Mouse (Mus musculus) heart, embryonic 12.5 days (tissue): Measurements from ENCODE around the gene Mettl24. TPM values are rescaled to one million over a fixed set of nuclear protein-coding genes. Genes with fewer than 3 reads are reported as not detected.

Experiments
- ATAC-seq: fragments of 200-750 bp; cut with Nextera tagmentation; 2 replicates; pipeline ENCODE4 v1.8.0; 2017; ENCODE audit warnings: moderate TSS enrichment, moderate library complexity; ENCODE audit not compliant: insufficient number of reproducible peaks, low FRiP score
- H3K27ac ChIP-seq: fragments of 300-500 bp; sonication (generic); 2 replicates; pipeline ENCODE4 v1.5.1; 2016; ENCODE audit warnings: mild to moderate bottlenecking, moderate library complexity; ENCODE audit not compliant: poor library complexity, severe bottlenecking
- H3K27me3 ChIP-seq: fragments of 300-500 bp; sonication (generic); replicated peaks from 2 replicates; pipeline ENCODE4 v1.6.1; 2016; ENCODE audit warnings: mild to moderate bottlenecking, moderate library complexity
- H3K36me3 ChIP-seq: fragments of 300-500 bp; sonication (generic); 2 replicates; pipeline ENCODE4 v1.6.1; 2016; ENCODE audit warnings: mild to moderate bottlenecking, moderate library complexity
- H3K4me1 ChIP-seq: fragments of 300-500 bp; sonication (generic); replicated peaks from 2 replicates; pipeline ENCODE4 v1.6.1; 2016; ENCODE audit warnings: mild to moderate bottlenecking
- H3K4me2 ChIP-seq: fragments of 300-500 bp; sonication (generic); 2 replicates; pipeline ENCODE4 v1.6.1; 2016; ENCODE audit warnings: mild to moderate bottlenecking, moderate library complexity
- H3K4me3 ChIP-seq: fragments of 300-500 bp; sonication (generic); 2 replicates; pipeline ENCODE4 v1.5.1; 2016; ENCODE audit warnings: mild to moderate bottlenecking
- H3K9ac ChIP-seq: fragments of 300-500 bp; sonication (generic); 2 replicates; pipeline ENCODE4 v1.6.1; 2016; ENCODE audit warnings: mild to moderate bottlenecking, moderate library complexity
- H3K9me3 ChIP-seq: fragments of 300-500 bp; sonication (generic); replicated peaks from 2 replicates; pipeline ENCODE4 v1.6.1; 2016; ENCODE audit warnings: mild to moderate bottlenecking, moderate library complexity
- WGBS: fragments of 180-500 bp; shearing (Covaris S2); methylation state at CpG from one replicate; pipeline ENCODE4 v1.1.7; 2016; 5-methylcytosine and 5-hydroxymethylcytosine counted together
- polyA plus RNA-seq: library from polyadenylated mRNA; unstranded; fragments of >200 nt; fragmentation: Nextera tagmentation; extraction: Ambion mirVana; gene quantifications from 2 replicates; pipeline ENCODE4 v1.2.1, GENCODE M21; 2016

Mettl24 gene
- polyA plus RNA-seq, 1 experiment from 2014 or later, result 2.5 TPM

DNA sequence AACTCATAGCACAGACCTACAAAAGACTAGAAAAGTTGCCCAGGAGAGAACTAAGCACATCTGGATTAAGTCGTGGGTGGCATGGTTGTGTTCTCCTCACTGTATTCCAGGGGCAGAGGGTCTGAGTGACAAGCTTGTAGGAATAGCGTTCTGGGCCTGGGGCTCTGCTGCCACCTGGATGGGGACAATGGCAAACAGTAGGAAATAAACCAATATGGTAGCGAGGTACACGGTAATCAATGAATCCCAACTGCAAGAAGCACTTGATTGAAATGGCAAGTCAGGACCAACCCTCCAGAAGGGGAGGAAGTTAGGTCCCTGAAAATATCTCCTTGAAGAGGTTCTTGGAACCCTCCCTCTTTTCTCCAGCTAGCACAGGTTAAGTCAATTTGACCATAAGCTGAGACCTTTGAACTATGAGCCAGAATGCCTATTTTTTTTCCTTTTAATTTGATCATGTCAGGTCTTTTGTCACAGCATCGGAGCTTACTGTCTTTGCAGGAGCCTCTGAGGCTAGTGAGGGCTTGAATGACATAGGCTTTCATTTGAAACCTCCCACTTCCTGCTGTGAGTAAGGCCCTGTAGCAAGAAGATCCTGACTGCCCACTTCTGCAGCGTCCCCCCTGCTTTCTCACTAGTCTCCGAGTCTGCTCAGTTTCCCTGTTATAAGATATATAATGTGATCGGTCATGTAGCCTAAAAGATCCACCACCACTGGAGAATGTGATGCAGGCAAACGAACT, 78.1 kb downstream of the Mettl24 start:
- ATAC-seq, result no peak
- Histone ChIP-seq H3K4me2 (no peak overlapping the region), H3K4me1 (peaks cover 17% of the 10 kb centered on the region), H3K9ac (no peak overlapping the region), H3K9me3 (no peaks in the 10 kb centered on the region), H3K27ac (no peak overlapping the region), H3K4me3 (no peak overlapping the region), H3K36me3 (no peaks in the 10 kb centered on the region), H3K27me3 (no peaks in the 10 kb centered on the region)
- WGBS, result 80% methylated on average over 9 of the region's 9 CpGs

DNA sequence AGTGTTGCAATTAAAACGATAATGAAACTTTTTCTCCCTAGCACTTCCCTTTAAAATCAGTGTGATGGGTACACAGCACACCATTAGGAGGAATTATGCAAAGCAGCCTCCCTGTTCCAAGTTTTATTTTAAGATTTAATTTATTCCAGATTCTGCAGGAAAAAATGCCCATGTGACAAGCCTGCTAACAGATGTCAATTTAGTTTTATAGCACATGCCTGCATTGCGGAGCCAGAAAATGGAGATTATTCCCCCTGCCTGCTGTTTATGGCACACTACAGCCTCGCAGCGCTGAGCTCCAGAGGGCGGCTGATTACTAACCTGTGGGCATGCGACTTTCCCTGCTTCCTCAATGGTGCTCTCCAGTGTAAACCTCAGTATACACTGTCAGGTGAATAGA, 79.5 kb downstream of the Mettl24 start:
- Histone ChIP-seq H3K9me3 (no peaks in the 10 kb centered on the region), H3K27me3 (no peaks in the 10 kb centered on the region), H3K4me1 (peaks cover 13% of the 10 kb centered on the region), H3K4me3 (no peak overlapping the region), H3K4me2 (no peak overlapping the region), H3K27ac (no peak overlapping the region), H3K9ac (no peak overlapping the region), H3K36me3 (no peaks in the 10 kb centered on the region)
- no peak for ATAC-seq
- 78% methylated on average over 6 of the region's 6 CpGs for WGBS

- WGBS, result 76% methylated on average over 5 of the region's 5 CpGs
- H3K27ac ChIP-seq, result no peak overlapping the region
- H3K9me3 ChIP-seq, result no peaks in the 10 kb centered on the region
- no peak for ATAC-seq
- no peak overlapping the region for H3K9ac ChIP-seq
- H3K4me1 ChIP-seq, result peaks cover 12% of the 10 kb centered on the region
- H3K4me3 ChIP-seq, result no peak overlapping the region
- no peaks in the 10 kb centered on the region for H3K36me3 ChIP-seq
- no peak overlapping the region for H3K4me2 ChIP-seq
- H3K27me3 ChIP-seq, result no peaks in the 10 kb centered on the region
Observed at GRCm38 (mm10) chr10:40763084-40763720, 80.1 kb downstream of the Mettl24 start.

DNA sequence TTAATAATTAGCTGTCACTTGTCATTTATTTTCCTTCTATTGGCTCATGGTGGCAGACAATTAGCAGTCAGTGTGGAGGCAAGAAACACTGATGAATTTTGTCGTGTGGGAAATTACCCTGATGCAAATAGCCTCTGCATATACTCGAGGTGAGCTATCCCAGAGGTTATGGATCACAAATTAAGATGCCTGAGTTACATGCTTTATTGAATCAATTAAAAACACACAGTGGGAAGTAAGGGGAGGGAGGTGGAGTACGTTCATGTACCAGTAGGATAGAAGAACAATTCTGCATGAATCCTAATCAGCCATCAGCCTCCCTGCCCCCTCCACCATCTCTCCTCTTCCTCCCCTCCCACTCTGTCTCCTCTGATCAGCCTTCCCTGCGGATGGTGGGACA, 89.2 kb downstream of the Mettl24 start:
- no peak overlapping the region for H3K9ac ChIP-seq
- no peak overlapping the region for H3K27ac ChIP-seq
- H3K4me3 ChIP-seq, result no peak overlapping the region
- peaks cover 2% of the 10 kb centered on the region for H3K4me1 ChIP-seq
- no peaks in the 10 kb centered on the region for H3K27me3 ChIP-seq
- no peak overlapping the region for H3K4me2 ChIP-seq
- WGBS, result 64% methylated on average over 4 of the region's 4 CpGs
- no peaks in the 10 kb centered on the region for H3K36me3 ChIP-seq
- no peaks in the 10 kb centered on the region for H3K9me3 ChIP-seq
- no peak for ATAC-seq

DNA sequence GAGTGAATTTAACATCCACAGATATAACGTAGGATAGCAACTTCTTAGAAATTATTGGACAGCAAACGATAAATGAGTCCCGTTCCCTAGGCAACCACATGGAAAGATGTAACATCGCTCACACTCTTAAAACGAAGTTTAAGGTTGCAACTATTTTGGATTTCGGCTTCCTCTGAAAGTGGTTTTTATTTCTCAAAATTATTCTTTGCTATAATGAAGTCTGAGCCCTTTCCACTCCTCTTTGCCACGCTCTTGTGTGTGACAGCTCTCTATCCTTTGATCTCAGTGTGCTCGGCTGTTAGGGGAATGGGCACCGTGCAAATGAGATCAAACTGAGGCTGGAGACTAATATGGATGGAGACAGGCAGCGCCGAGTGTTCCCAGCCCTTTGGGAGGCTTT, 92.1 kb downstream of the Mettl24 start:
- Histone ChIP-seq H3K9me3 (no peaks in the 10 kb centered on the region), H3K4me1 (peaks cover 4% of the 10 kb centered on the region), H3K4me3 (no peak overlapping the region), H3K36me3 (no peaks in the 10 kb centered on the region), H3K9ac (no peak overlapping the region), H3K27me3 (no peaks in the 10 kb centered on the region), H3K4me2 (no peak overlapping the region), H3K27ac (no peak overlapping the region)
- no peak for ATAC-seq
- 75% methylated on average over 11 of the region's 11 CpGs for WGBS

- H3K9ac ChIP-seq, result no peak overlapping the region
- H3K9me3 ChIP-seq, result no peaks in the 10 kb centered on the region
- no peak overlapping the region for H3K4me2 ChIP-seq
- H3K36me3 ChIP-seq, result no peaks in the 10 kb centered on the region
- ATAC-seq, result no peak
- peaks cover 4% of the 10 kb centered on the region for H3K4me1 ChIP-seq
- WGBS, result 79% methylated on average over 4 of the region's 4 CpGs
- no peak overlapping the region for H3K27ac ChIP-seq
- no peaks in the 10 kb centered on the region for H3K27me3 ChIP-seq
- no peak overlapping the region for H3K4me3 ChIP-seq
Observed at GRCm38 (mm10) chr10:40775655-40776054, 92.6 kb downstream of the Mettl24 start.

GRCm38 (mm10) chr10:40777171-40777570, 94.1 kb downstream of the Mettl24 start:
- no peak for ATAC-seq
- H3K4me1 ChIP-seq, result peaks cover 4% of the 10 kb centered on the region
- H3K27ac ChIP-seq, result no peak overlapping the region
- H3K36me3 ChIP-seq, result no peaks in the 10 kb centered on the region
- H3K9ac ChIP-seq, result no peak overlapping the region
- no peak overlapping the region for H3K4me2 ChIP-seq
- no peak overlapping the region for H3K4me3 ChIP-seq
- H3K27me3 ChIP-seq, result no peaks in the 10 kb centered on the region
- 34% methylated on average over 2 of the region's 2 CpGs for WGBS
- no peaks in the 10 kb centered on the region for H3K9me3 ChIP-seq

DNA sequence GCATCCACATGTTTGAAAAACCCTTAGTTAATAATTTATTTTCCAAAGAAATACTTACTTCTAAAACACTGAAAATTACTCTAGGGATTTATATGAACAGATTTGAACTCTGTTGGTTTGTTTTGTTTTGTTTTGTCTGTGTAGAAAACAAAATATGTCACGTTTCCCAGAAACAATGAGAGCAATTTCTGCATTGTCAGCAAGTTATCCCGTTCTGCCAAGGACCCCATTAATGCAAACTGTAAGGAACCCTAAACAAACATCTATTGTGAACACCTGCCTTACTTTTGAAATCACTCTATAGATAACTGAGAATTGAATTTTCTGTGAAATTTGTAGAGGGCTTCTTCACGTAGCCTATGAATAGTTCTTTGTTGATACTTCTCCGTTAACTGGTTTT, 95.4 kb downstream of the Mettl24 start:
- ATAC-seq, result no peak
- Histone ChIP-seq H3K36me3 (no peaks in the 10 kb centered on the region), H3K27ac (no peak overlapping the region), H3K9me3 (no peaks in the 10 kb centered on the region), H3K4me2 (no peak overlapping the region), H3K9ac (no peak overlapping the region), H3K4me3 (no peak overlapping the region), H3K27me3 (no peaks in the 10 kb centered on the region), H3K4me1 (peaks cover 4% of the 10 kb centered on the region)
- WGBS, result 84% methylated on average over 4 of the region's 4 CpGs

GRCm38 (mm10) chr10:40790406-40790805, 107.3 kb downstream of the Mettl24 start:
- H3K9ac ChIP-seq, result no peak overlapping the region
- H3K4me3 ChIP-seq, result no peak overlapping the region
- H3K27me3 ChIP-seq, result no peaks in the 10 kb centered on the region
- H3K9me3 ChIP-seq, result peaks cover 5% of the 10 kb centered on the region; the same call in 1 of the 2 replicates
- 65% methylated on average over 3 of the region's 3 CpGs for WGBS
- no peak for ATAC-seq
- H3K27ac ChIP-seq, result no peak overlapping the region
- no peaks in the 10 kb centered on the region for H3K4me1 ChIP-seq
- H3K4me2 ChIP-seq, result no peak overlapping the region
- H3K36me3 ChIP-seq, result no peaks in the 10 kb centered on the region

DNA sequence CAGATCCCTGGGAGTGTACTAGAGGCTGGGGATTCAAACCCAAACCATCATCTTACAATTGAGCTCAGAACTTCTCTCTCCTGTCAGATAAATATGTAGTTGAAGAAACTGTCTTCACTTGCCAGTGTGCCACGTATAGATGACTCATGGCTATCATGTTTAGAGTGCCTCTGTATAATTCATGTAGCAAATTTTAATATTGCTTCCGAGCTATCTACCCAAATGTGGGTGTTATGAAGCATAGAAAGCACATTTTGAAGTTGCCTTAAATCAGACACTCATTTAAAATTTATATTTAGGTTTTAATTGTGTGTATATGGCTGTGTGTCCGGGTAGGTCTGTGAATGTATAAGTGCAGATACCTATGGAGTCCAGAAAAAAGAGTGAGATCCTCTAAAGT, 109.0 kb downstream of the Mettl24 start:
- H3K27ac ChIP-seq, result no peak overlapping the region
- H3K9me3 ChIP-seq, result peaks cover 3% of the 10 kb centered on the region
- no peak for ATAC-seq
- WGBS, result 74% methylated on average over 3 of the region's 3 CpGs
- H3K4me3 ChIP-seq, result no peak overlapping the region
- no peak overlapping the region for H3K9ac ChIP-seq
- no peaks in the 10 kb centered on the region for H3K36me3 ChIP-seq
- no peaks in the 10 kb centered on the region for H3K4me1 ChIP-seq
- no peaks in the 10 kb centered on the region for H3K27me3 ChIP-seq
- no peak overlapping the region for H3K4me2 ChIP-seq

- no peaks in the 10 kb centered on the region for H3K27me3 ChIP-seq
- no peak for ATAC-seq
- no peak overlapping the region for H3K4me2 ChIP-seq
- H3K36me3 ChIP-seq, result no peaks in the 10 kb centered on the region
- 67% methylated on average over 1 of the region's 1 CpGs for WGBS
- H3K4me1 ChIP-seq, result peaks cover 4% of the 10 kb centered on the region; the same call in 1 of the 2 replicates
- no peak overlapping the region for H3K27ac ChIP-seq
- H3K9ac ChIP-seq, result no peak overlapping the region
- no peaks in the 10 kb centered on the region for H3K9me3 ChIP-seq
- no peak overlapping the region for H3K4me3 ChIP-seq
Observed at GRCm38 (mm10) chr10:40805221-40805620, 122.1 kb downstream of the Mettl24 start.
